Mouse (Mus musculus) limb, embryonic 13.5 days (tissue): ENCODE results near the gene Phka2. TPM values are rescaled to one million over a fixed set of nuclear protein-coding genes. Genes with fewer than 3 reads are reported as not detected.
A peak's percentile ranks its signal among the peaks of the same experiment; 100 is the strongest.

ENCODE experiments used
- ATAC-seq: fragments of 200-750 bp; cut with Nextera tagmentation; 2 replicates; pipeline ENCODE4 v1.8.0; 2017; ENCODE audit warnings: low read depth, moderate number of reproducible peaks, moderate TSS enrichment; ENCODE audit not compliant: low FRiP score
- H3K27ac ChIP-seq: fragments of 300-500 bp; sonication (generic); 2 replicates; pipeline ENCODE4 v1.5.1; 2015; ENCODE audit warnings: inconsistent platforms, mild to moderate bottlenecking, moderate library complexity
- H3K27me3 ChIP-seq: fragments of 300-500 bp; sonication (generic); 2 replicates; pipeline ENCODE4 v1.6.1; 2015; ENCODE audit warnings: mild to moderate bottlenecking, inconsistent platforms
- H3K36me3 ChIP-seq: fragments of 300-500 bp; sonication (generic); 2 replicates; pipeline ENCODE4 v1.6.1; 2015; ENCODE audit warnings: inconsistent platforms, mild to moderate bottlenecking, moderate library complexity
- H3K4me1 ChIP-seq: fragments of 300-500 bp; sonication (generic); 2 replicates; pipeline ENCODE4 v1.6.1; 2015; ENCODE audit warnings: inconsistent platforms
- H3K4me2 ChIP-seq: fragments of 300-500 bp; sonication (generic); replicated peaks from 2 replicates; pipeline ENCODE4 v1.6.1; 2015; ENCODE audit warnings: inconsistent platforms, mild to moderate bottlenecking, moderate library complexity
- H3K4me3 ChIP-seq: fragments of 300-500 bp; sonication (generic); 2 replicates; pipeline ENCODE4 v1.5.1; 2015; ENCODE audit warnings: moderate library complexity, mild to moderate bottlenecking, inconsistent platforms
- H3K9ac ChIP-seq: fragments of 300-500 bp; sonication (generic); 2 replicates; pipeline ENCODE4 v1.6.1; 2015; ENCODE audit warnings: mild to moderate bottlenecking, inconsistent platforms
- H3K9me3 ChIP-seq: fragments of 300-500 bp; sonication (generic); 2 replicates; pipeline ENCODE4 v1.6.1; 2016; ENCODE audit warnings: inconsistent platforms
- WGBS: fragments of 180-500 bp; shearing (Covaris S2); methylation state at CpG from one replicate; pipeline ENCODE4 v1.1.7; 2015; 5-methylcytosine and 5-hydroxymethylcytosine counted together
- polyA plus RNA-seq: library from polyadenylated mRNA; unstranded; fragments of >200 nt; fragmentation: Nextera tagmentation; extraction: Ambion mirVana; gene quantifications from 2 replicates; pipeline ENCODE4 v1.2.1, GENCODE M21; 2015

The Phka2 gene
- polyA plus RNA-seq, 1 experiment from 2014 or later, result 23.1 TPM

- WGBS, result 83% methylated on average over 1 of the region's 1 CpGs
- Histone ChIP-seq H3K9me3 (no peaks in the 10 kb centered on the region), H3K36me3 (no peaks in the 10 kb centered on the region), H3K4me3 (no peak overlapping the region), H3K4me1 (peaks cover 13% of the 10 kb centered on the region), H3K27ac (no peak overlapping the region), H3K27me3 (peaks cover 48% of the 10 kb centered on the region; the same call in 1 of the 2 replicates), H3K4me2 (no peak overlapping the region), H3K9ac (no peak overlapping the region)
- no peak for ATAC-seq
Measured at GRCm38 (mm10) chrX:160602770-160603169, 100.8 kb downstream of the Phka2 start.

- Histone ChIP-seq H3K27ac (no peak overlapping the region), H3K4me2 (no peak overlapping the region), H3K27me3 (peaks cover 44% of the 10 kb centered on the region; the same call in 1 of the 2 replicates), H3K4me3 (no peak overlapping the region), H3K4me1 (peaks cover 12% of the 10 kb centered on the region), H3K9ac (no peak overlapping the region), H3K9me3 (no peaks in the 10 kb centered on the region), H3K36me3 (no peaks in the 10 kb centered on the region)
- 88% methylated on average over 2 of the region's 2 CpGs for WGBS
- ATAC-seq, result no peak
Measured at GRCm38 (mm10) chrX:160603316-160603715, 101.3 kb downstream of the Phka2 start.

- H3K27ac ChIP-seq, result no peak overlapping the region; the same call in 1 of the 2 replicates
- no peak overlapping the region for H3K4me3 ChIP-seq
- peaks cover 40% of the 10 kb centered on the region; the same call in 1 of the 2 replicates for H3K27me3 ChIP-seq
- peaks cover 5% of the 10 kb centered on the region for H3K4me1 ChIP-seq
- H3K9me3 ChIP-seq, result no peaks in the 10 kb centered on the region
- WGBS, result 49% methylated on average over 6 of the region's 6 CpGs
- peak; percentile 69 for ATAC-seq
- H3K36me3 ChIP-seq, result no peaks in the 10 kb centered on the region
- no peak overlapping the region for H3K4me2 ChIP-seq
- no peak overlapping the region for H3K9ac ChIP-seq
Measured at GRCm38 (mm10) chrX:160603981-160604541, 102.1 kb downstream of the Phka2 start.

- no peaks in the 10 kb centered on the region for H3K9me3 ChIP-seq
- H3K9ac ChIP-seq, result no peak overlapping the region
- no peak for ATAC-seq
- no peak overlapping the region for H3K27ac ChIP-seq
- H3K4me3 ChIP-seq, result no peak overlapping the region
- peaks cover 17% of the 10 kb centered on the region; the same call in 1 of the 2 replicates for H3K27me3 ChIP-seq
- no peaks in the 10 kb centered on the region for H3K4me1 ChIP-seq
- H3K4me2 ChIP-seq, result no peak overlapping the region
- H3K36me3 ChIP-seq, result no peaks in the 10 kb centered on the region
- 38% methylated on average over 3 of the region's 3 CpGs for WGBS
Measured at GRCm38 (mm10) chrX:160609849-160610248, 107.9 kb downstream of the Phka2 start.

GRCm38 (mm10) chrX:160610482-160610881 is 108.5 kb downstream of the Phka2 start:
- H3K9me3 ChIP-seq, result no peaks in the 10 kb centered on the region
- no peak overlapping the region for H3K4me3 ChIP-seq
- H3K4me2 ChIP-seq, result no peak overlapping the region
- H3K36me3 ChIP-seq, result no peaks in the 10 kb centered on the region
- 73% methylated on average over 2 of the region's 2 CpGs for WGBS
- no peaks in the 10 kb centered on the region for H3K4me1 ChIP-seq
- no peak overlapping the region for H3K27ac ChIP-seq
- peaks cover 11% of the 10 kb centered on the region; the same call in 1 of the 2 replicates for H3K27me3 ChIP-seq
- H3K9ac ChIP-seq, result no peak overlapping the region
- ATAC-seq, result no peak

GRCm38 (mm10) chrX:160610882-160611644 is 109.1 kb downstream of the Phka2 start:
- no peak for ATAC-seq
- no peaks in the 10 kb centered on the region for H3K9me3 ChIP-seq
- H3K9ac ChIP-seq, result no peak overlapping the region
- H3K27me3 ChIP-seq, result peaks cover 11% of the 10 kb centered on the region; the same call in 1 of the 2 replicates
- 41% methylated on average over 4 of the region's 4 CpGs for WGBS
- no peak overlapping the region for H3K4me3 ChIP-seq
- H3K27ac ChIP-seq, result no peak overlapping the region
- no peaks in the 10 kb centered on the region for H3K4me1 ChIP-seq
- no peaks in the 10 kb centered on the region for H3K36me3 ChIP-seq
- H3K4me2 ChIP-seq, result no peak overlapping the region

Other genes starting within 250 kb of the Phka2 start
- 9.8 and 12.2 TPM in 2 replicates for gene Adgrg2, start 111.5 kb upstream of the Phka2 start, polyA plus RNA-seq
- gene Ppef1, start 233.6 kb downstream of the Phka2 start, polyA plus RNA-seq, result 1.2 and 1.7 TPM in 2 replicates